Mouse (Mus musculus) cerebellum, postnatal 10 days (tissue): Measurements from ENCODE around the gene Snf8.
A peak's percentile ranks its signal among the peaks of the same experiment; 100 is the strongest.

ENCODE experiments used
- DNase-seq, 2 experiments: peaks; one replicate each; pipeline ENCODE4 v3.0.0; 2021; ENCODE audit warnings: mixed read lengths in 2 of 2

Gene Snf8

DNA sequence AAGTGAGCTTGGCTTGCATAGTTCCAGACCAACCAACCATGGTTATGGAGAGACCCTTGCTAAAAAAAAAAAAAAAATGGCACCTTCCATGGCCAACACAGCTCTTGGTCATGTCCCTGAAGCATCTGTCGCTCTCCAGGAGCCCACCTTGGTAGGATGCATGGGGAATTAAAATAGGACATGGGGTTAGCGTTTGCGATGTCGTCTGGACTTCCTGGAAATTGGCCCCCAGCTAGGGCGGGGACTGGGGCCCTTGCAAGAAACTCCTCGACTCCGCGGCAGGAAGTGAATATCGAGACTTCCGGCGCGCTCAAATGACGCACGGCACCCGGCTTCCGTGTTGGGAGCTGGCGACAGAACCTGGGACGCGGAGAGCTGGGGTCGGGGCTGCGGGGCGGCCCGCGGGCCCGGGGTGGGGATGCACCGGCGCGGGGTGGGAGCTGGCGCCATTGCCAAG, at the start of gene Snf8:
TSS of gene Snf8 (plus strand) at position 290 of the 457 bp plus-strand sequence.
- DNase-seq: peak; percentile 98 to 99

DNA sequence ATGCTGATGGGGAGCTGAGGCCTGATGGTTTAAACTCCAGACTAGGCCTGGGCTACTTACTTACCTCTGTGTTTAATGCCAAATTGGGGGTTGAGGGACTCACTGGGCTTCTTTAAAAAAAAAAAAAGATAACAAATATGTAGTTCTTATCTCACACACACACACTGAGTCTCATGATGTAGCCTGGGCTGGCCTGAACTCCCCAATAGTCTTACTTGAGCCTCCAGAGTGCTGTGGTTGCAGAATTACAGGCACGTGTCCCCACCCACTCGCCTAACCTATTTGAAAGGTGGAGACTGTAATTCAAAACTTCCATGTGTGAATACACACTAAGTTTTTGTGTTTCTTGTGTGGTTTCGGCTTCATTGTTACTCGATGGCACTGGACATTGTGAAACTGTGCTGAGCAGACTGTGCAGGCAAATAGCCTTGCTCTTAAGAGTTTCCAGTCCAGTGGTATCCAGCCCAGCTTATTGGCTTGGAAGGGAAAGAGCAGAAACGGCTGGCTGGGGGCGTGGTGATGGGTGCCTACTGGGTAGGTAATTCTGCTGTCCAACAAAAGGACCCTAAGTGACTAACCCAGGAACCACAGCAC, 46.7 kb upstream of the Snf8 start:
- DNase-seq: no peak

DNA sequence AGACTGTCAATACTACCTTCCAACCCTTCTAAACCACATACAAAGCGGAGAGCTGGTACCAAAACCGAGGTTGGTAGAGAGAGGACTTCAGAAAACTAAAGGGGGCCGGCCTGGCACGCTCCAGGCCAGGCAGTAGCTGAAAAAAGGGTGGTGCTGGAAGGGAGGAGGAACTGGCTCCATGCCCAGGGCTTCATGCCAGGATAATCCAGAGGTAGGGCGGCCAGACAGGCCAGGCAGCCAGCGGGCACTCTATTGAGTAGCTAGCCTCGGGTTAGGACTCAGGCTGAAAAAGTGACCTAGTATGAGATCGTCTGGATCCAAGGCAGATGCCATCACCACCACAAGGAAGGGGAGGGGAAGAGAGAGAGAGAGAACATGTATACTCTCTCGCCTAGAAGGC, 46.2 kb upstream of the Snf8 start:
- peak; percentile 72 to 78 for DNase-seq

DNA sequence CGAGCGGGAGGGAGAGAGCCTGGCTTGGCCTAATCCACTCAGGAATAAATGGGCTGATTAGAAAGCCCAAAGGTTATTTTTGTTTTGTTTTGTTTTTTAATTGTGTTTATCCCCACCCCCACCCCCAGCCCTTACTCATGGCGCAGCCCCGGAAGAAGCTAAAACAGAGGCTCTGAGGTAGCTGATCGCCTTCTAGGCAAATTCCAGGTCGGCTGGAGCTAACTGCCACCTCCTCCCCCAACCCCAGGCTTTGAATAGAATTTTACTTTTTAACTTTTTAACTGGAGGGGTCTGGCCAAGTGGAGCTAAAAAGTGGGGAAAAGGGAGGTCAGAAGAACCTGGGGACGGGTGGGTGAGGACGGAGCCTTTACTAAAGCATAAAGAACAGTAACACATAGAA, 44.8 kb upstream of the Snf8 start:
- DNase-seq: no peak

DNA sequence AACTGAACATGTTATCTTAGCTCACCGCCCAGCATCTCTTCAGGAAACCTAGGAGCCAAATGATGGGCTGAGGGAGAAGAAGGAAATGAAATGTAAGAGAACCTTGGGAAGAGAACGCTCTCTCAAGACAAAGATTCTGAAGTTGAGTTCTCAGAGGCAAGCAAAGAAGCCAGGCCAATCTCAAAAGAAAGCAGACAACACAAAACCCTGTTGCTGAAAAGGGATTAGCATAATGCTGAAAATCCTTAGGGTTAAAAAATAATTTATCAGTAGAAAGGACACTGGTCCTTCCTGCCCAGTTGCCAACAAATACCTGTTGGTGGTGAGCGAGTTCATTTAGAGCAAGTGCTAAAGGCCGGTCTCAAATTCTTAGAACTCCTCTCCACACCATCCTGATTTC, 44.3 kb upstream of the Snf8 start:
- DNase-seq: no peak

DNA sequence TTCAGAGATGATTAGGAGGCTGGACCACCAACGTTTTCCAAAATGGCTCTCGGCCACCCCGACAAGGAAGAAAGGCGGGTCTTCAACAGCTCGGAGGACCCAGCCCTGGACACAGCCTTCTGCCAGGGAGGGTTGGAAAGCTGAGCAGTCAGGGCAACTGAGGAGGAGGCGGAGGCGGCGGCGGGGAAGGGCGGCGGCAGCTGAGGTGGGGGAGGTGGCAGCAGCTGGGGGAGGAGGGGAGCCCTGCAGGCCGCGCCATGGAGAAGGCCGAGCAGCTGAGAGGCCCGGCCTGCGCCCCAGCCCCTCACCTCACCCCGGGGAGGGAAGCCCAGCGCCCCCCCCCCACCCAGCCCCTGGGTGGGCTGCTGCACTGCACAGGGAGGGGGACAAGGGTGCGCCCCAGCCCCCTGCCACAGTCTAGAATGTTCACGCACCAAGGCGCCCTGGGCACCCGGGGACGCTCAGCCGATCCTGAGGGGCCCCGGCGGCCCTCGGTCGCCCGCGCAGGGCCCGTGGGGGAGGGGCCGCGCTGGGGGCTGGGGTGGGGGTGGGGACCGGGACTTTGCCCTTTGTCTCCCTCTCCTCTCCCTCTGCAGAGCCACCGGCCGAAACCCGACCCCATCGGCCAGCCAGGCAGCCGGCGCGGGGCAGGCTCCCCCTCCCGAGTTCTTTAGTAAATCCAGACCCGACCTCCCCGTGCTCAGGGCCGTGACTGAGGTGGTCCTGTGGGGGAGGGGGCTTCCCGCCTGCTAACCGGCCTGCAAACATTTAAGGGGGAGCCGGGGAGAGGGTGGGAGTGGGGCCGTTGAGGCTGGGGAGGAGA, 43.6 kb upstream of the Snf8 start:
- peak; percentile 50 to 61 for DNase-seq

DNA sequence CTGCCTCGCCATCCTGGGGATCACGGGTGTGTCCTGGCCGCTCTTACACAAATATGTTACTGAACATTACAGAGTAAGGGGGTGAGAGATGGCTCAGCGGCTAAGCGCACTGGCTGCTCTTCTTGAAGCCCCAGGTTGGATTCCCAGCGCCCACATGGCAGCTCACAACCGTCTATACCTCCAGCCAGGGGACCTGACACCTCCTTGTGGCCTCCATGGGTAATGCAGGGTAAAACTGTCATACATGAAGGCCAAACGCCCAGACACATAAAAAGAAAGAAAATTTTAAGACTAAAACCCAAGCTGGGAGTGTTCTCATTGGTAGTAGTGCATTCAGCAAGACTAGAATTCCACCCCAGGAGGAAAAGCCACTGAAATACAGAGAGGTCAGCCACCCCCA, 40.5 kb upstream of the Snf8 start:
- no peak for DNase-seq

DNA sequence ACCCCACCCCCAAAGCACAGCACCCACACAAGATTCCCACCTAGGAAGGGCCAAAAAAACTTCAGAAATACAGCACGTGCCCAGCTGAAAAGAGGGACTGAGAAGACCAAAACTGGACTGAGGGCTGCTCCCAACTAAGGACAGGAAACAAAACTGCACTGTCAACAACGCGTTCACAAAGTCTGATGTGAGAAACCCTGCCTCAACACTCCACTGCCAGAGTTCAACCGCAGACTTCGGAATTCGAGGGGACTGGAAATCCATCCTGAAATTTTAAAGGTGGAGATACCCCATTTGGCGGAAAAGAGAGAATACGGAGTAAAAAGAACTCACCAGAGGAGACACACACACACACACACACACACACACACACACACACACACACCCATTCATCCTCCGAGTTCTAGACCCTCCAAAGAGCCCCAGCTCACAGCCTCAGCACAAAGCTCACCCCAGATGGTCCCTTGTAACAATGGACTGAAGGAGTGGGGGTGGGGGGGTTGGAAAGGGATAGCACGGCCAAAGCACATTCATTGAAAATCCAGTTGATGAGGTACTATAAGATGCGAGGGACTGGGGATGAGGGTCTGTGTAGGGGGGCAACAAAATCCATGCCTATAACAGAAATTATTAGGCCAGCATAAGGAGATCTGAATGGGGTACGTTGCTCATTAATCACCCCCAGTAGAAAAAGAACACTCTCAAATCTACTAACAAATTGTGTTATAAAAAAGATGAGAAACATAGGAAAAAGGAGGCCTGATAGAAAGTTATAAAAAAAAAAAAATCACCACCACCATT, 31.4 kb upstream of the Snf8 start:
- no peak for DNase-seq

DNA sequence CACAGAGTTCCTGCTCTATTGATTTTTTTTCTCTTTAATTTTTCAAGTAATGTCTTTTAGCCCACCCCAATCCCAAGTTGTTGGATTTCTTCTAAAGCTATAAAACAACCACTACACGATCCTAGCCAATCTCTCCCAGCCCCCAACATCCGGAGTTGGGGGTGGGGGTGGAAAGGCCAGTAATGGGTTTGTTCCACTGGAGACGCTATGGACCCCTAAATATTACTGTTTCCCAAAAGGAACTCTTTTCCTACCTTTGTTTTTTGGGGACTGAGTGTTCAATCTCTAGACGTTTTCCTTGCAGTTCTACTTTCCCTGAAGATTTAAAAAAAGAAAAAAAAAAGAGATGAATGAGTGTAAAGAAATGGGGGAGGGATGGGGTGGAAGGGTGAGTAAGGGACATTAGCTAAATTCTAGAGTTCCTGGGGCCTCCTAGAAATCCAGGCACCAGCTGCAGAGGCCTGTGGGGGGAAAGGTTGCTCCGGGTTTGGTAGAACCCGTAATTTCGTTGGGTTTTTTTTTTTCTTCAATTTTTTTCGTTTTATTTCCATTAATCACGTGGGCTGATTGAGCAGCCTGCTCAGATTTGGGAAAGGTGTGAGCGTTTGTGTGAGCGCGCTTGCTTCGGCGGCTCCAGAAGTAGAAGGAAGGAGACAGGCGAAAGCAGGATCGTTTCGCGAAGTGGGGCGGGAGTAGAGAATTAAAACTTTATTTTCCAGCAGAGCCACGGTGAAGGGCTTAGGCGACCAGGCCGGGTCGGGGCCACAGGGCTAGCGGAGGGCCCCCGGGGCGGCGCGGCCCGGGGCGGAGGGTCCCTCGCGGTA, 30.5 kb upstream of the Snf8 start:
- peak; percentile 37 to 42 for DNase-seq

DNA sequence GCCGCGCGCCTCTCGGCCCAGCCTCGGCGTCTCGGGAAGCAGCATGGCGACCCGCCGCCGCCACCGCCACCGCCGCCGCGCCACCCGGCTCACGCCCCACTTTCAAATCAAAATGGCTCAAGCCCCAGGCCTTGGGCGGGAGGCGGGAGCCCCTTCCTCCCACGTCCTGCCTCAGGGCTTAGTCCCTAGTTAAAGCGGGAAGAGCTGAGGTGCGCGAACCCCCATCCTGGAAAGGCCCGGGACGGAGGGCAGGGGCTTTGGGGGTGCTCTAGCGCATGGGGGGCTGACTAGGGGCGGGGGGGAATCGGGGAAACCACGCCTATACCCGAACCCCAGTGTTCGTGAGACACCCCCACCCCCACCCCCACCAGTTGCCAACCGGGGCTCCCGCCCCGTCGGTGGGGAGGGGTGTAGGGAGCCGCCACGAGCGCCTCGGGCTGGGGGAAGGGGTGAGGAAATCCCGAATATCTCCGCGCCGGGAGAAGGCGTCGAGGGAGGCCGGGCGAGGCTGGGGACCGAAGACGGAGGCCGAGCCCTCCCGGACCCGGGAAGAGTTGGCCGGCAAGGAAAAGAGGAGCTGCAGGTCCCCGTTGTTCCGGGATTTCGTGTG, 29.8 kb upstream of the Snf8 start:
- DNase-seq: peak; percentile 16 to 36

DNA sequence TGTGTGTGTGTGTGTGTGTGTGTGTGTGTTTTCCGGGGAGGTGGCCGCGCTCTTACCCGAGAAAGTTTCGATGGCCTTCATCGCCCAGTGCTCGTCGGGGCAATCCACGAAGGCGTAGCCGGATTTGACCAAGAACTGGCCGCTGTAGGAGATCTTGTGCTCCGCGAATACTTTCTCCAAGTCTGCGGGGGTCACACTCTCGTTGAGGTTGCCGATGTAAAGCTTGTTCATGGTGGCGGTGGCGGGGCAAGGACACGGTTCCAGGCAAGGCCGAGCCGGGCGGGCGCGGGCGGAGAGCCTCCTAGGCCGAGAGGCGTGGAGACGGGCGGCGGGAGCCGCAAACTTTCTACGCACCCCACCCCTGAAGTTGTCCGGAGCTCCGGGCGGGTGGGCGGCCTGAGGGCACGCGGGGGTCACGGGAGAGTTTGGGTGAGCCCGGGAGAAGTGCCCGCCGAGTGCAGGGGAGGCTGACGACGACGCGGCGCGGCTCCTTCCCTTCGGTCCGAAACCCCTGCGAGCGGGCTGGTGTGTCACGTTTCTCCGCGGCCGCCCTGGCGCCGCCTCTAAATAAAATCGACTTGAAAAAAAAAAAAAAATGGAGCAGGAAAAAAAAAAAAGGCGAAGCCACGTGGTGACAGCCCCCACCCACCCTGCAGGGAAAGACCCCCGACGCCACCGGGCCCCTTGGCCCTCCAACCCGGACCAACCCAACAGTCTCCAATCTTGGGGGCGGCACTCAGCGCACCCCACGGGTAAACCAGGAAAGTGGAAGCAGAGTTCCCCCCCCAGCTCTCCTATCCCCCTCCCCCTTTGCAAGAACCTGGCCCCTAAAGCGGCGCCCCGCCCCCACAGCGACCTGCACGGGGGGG, 29.0 kb upstream of the Snf8 start, which contains the start of gene Igf2bp1:
TSS of gene Igf2bp1 (minus strand) at position 538 of the 869 bp plus-strand sequence.
- DNase-seq: peak; percentile 31 to 46

DNA sequence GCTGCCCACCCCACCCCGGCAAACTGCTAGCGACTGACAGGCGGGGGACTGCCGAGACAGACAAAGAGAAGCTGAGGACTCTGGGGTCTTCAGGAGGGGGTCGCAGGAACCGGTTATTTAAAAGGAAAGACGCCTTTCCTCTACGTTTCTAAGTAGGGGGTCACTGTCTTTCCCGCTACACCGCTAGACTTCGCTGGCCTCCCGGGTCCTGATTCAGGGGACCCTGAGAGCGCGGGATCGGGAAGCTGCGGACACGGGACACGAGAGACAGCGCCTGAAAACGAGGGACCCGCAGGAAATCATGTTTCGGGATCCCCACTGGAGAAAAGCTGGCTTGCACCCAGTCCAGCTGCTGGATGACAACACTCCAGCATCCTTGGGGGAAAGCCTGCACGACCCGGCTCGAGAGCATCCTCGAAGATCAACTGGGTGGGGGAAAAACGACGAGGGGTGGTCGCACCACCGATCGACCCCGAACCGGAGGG, 28.3 kb upstream of the Snf8 start:
- peak in 1 of 2 experiments; percentile 49 for DNase-seq

DNA sequence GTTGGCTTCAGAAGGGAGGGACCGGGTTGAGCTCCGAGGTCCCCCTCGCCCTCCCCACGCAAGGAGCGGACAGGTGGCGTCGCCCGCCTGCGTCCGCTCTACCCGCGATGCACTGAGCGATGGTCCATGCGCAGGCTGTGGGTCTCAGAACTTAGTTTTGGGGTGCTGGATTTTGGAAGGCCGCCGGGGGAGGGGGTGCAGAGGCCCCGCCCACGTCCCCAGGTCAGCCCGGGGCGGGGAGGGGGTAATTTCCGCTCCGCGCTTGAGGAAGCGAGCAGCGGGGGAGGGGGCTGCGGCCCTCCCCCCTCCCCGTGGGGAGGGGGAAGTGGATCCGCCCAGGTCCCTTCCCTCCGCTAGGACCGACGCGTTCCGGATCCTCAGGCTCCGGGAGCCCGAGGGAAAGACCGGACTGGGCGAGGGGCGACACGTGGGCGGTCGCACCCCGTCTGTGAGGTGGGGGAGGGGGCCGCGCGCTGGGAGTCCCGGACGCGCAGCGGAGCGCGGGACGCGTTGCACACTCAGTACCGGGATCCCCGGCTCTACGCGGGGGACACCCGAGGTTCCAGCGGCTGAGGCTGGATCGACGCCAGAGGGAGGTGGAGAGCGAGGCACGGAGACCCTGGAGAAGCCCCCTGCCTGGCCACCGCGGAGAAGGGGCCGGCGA, 27.7 kb upstream of the Snf8 start:
- DNase-seq: peak; percentile 54 to 55

DNA sequence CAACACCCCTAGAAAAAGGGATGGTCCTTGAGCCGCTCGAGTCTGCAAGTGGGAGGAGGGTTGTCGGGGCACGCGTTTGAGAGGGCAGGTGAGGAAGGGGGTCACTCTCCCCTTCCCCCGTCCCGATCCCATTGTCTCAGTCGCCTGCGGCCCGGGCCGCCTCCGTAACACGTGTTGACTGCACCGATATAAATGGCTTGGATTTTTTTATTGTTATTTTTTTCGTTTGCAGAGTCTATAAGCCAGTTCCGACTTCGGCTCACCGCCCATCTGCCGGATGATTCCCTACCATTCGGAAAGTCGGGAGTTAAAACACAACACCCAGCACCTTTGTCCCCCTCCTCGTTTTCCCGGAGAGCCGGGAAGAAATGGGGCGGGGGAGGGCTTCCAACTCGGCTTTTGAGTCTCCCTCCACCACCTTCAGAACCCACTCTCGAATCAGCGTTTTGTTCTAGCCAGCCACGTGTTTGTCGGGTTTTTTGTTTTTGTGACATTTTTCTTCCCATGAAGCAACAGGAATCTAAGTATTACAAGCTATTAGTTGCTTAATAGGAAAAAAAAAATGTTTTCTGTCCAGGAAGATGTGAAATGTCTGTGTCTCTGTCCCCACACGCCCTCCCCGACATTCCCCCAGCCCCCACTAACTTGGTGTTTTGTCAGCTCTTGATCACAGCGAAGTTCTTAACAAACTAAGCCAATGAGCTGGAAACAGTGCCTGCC, 27.0 kb upstream of the Snf8 start:
- peak; percentile 15 to 50 for DNase-seq

DNA sequence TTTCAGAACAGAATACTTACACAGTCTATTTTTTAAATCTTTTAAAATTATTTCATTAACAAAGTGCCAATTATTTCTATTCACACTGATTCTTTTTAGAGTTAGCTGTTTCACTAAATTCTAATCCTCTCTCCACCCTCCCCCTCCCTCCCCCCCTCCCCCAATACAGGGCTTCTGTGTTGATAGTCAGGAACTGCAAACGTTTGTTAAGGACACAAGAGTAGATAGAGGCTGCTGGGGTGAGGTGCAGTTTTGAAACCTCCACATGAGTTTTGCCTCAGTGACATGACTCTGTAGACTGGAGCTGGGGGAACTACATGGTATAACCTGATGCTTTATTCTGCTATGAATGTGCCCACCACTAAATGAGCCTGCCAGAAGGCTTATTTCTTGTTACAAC, 25.9 kb upstream of the Snf8 start:
- no peak for DNase-seq

DNA sequence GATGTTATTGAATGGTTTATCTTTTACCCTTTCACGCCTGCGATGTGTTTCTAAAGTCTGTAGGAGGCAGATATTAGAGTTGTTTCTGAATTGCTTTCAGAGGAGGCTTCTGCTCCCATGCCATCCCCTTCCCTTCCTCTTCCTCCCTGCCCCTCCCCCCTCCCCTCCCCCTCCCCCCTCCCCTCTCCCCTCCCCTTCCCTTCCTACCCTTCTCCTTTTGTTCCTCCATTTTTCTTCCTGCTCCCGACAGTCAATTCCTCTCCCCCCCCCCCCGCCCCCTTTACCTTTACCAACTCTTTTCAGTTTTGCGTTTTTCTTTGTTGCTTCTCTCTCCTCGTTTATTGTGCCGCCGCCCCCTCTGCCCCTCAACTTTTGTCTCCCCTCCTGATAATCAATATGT, 22.7 kb upstream of the Snf8 start:
- no peak for DNase-seq

DNA sequence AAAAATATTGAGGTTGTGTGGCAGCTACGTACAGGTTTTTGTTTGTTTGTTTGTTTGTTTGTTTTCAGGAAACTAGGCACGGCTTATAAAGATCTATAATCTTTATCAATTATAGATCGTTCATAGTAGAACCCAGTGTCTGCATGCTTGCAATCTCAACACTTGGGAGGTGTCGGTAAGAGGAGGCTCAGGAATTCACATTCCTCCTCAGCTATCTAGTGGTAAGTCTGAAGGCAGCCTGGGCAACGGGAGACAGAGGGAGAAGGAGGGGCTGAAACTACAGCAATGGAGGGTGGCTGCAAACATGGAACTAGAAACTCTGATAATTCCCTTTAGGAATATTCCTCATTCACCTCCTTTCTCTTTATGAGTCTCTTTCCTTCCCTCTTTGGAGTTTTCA, 19.3 kb upstream of the Snf8 start:
- no peak for DNase-seq

DNA sequence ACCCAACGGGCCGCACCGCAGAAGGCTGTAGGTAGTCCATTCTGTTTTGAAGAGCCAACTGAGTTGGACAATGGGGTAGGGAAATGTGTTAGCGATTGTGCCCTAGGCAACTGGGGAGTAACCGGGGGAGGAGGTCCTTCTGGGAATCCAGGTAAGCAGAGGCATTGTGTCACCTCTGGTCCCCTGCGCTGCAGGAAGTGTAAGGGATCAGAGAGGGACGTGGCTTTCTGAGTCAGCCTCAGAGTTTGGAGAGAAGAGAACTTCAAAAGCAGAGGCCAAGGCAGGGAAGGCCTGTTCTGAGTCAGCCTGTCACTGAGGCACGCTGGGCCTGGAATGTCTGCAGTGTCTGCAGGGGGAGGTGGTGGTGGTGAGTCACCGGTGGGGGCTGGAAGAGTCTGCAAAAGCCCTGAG, 16.7 kb upstream of the Snf8 start:
- no peak for DNase-seq

DNA sequence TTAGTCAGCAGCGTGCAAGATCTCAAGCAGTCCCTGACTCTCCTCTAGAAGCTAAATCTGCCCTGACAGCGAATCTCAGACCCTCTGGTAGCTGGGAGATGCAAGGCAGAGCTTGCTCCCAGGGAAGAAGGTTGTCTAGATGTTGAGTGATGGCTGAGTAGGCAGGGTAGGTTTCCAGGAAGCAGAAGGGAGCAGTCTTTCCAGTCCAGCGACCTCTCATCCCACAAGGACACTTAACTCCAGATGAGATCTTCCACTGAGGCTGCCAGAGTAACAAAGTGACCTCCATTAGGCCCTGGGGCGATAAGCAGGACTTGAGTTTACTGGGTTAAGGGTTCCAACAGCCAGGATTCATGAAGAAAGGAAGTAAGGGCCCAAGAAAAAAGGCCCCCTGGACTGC, 14.1 kb upstream of the Snf8 start:
- DNase-seq: no peak

DNA sequence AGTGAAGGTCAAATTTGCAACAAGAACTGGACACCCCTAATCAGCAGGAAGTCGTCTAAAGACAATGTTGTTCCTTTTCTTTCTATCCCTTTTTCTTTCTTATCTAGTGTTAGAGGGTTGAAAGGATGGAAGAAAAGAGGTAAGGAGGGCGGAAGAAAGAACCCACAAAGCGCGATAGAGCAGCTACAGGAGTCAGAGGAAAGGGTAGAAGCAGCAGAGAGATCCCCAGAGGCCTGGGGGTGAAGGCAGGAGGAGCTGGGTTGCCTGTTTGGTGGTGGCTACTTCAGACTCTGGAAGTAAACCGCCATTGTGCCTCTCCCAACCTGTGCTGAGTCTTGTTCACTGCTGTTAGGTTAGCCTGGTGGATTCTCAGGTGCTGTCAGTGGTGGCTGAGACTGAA, 6.6 kb upstream of the Snf8 start:
- no peak for DNase-seq
